Mouse (Mus musculus) E14TG2a.4 (cell line): ENCODE results near the gene Adamts18.

Source experiments
- H3K27me3 ChIP-seq: 2 replicates; pipeline ENCODE4 v1.6.1; 2014; ENCODE audit warnings: low read length, control low read depth; ENCODE audit not compliant: insufficient read depth
- H3K36me3 ChIP-seq: 2 replicates; pipeline ENCODE4 v1.6.1; 2014; ENCODE audit warnings: low read length, control low read depth; ENCODE audit not compliant: insufficient read depth
- H3K4me1 ChIP-seq: replicated peaks from 2 replicates; pipeline ENCODE4 v1.6.1; 2014; ENCODE audit warnings: low read depth, low read length, control low read depth
- H3K4me3 ChIP-seq: replicated peaks from 2 replicates; pipeline ENCODE4 v1.5.1; 2014; ENCODE audit warnings: mild to moderate bottlenecking, low read length
- H3K9me3 ChIP-seq: 2 replicates; pipeline ENCODE4 v1.6.1; 2014; ENCODE audit warnings: low read length, control low read depth
- CTCF ChIP-seq: conservative IDR thresholded peaks from 2 replicates; pipeline ENCODE4 v1.5.1; 2014; ENCODE audit warnings: low read length
- NANOG ChIP-seq: IDR thresholded peaks from 2 replicates; pipeline ENCODE4 v1.6.1; 2014; ENCODE audit warnings: borderline replicate concordance, low read length, mixed read lengths
- POU5F1 ChIP-seq: IDR thresholded peaks from 2 replicates; pipeline ENCODE4 v1.6.1; 2014; ENCODE audit warnings: low read length, borderline replicate concordance

The Adamts18 gene

GRCm38 (mm10) chr8:113656154-113656553, 192.4 kb downstream of the Adamts18 start:
- Histone ChIP-seq H3K4me1 (no peaks in the 10 kb centered on the region), H3K36me3 (no peaks in the 10 kb centered on the region), H3K9me3 (peaks cover 8% of the 10 kb centered on the region), H3K27me3 (peaks cover 31% of the 10 kb centered on the region), H3K4me3 (no peak overlapping the region)
- TF ChIP-seq POU5F1: no peak
- TF ChIP-seq CTCF: no peak
- TF ChIP-seq NANOG: no peak

GRCm38 (mm10) chr8:113653151-113653550, 195.4 kb downstream of the Adamts18 start:
- no peak overlapping the region for H3K4me3 ChIP-seq
- H3K27me3 ChIP-seq: peaks cover 33% of the 10 kb centered on the region
- H3K36me3 ChIP-seq: no peaks in the 10 kb centered on the region
- H3K9me3 ChIP-seq: peaks cover 8% of the 10 kb centered on the region
- TF ChIP-seq POU5F1: no peak
- no peak for TF ChIP-seq CTCF
- TF ChIP-seq NANOG: no peak
- no peaks in the 10 kb centered on the region for H3K4me1 ChIP-seq

- peaks cover 33% of the 10 kb centered on the region for H3K27me3 ChIP-seq
Measured at GRCm38 (mm10) chr8:113652450-113652849, 196.1 kb downstream of the Adamts18 start.

More at GRCm38 (mm10) chr8:113652450-113652849, 196.1 kb downstream of the Adamts18 start:
- Histone ChIP-seq H3K9me3 (peaks cover 8% of the 10 kb centered on the region), H3K4me1 (no peaks in the 10 kb centered on the region), H3K4me3 (no peak overlapping the region), H3K36me3 (no peaks in the 10 kb centered on the region)
- TF ChIP-seq CTCF (no peak), NANOG (no peak), POU5F1 (no peak)
